Mouse (Mus musculus) cerebellum, postnatal 14 days (tissue): ENCODE data around the gene Taf1a.
A peak's percentile ranks its signal among the peaks of the same experiment; 100 is the strongest.
"Not testable (repeated sequence)": the region's sequence is repeated elsewhere in the genome, so short reads cannot be mapped to it uniquely, and the experiment has no call there.

Experiments
- DNase-seq, 2 experiments: peaks; one replicate each; pipeline ENCODE4 v3.0.0; 2021; ENCODE audit warnings: mixed read lengths in 2 of 2

Gene Taf1a

DNA sequence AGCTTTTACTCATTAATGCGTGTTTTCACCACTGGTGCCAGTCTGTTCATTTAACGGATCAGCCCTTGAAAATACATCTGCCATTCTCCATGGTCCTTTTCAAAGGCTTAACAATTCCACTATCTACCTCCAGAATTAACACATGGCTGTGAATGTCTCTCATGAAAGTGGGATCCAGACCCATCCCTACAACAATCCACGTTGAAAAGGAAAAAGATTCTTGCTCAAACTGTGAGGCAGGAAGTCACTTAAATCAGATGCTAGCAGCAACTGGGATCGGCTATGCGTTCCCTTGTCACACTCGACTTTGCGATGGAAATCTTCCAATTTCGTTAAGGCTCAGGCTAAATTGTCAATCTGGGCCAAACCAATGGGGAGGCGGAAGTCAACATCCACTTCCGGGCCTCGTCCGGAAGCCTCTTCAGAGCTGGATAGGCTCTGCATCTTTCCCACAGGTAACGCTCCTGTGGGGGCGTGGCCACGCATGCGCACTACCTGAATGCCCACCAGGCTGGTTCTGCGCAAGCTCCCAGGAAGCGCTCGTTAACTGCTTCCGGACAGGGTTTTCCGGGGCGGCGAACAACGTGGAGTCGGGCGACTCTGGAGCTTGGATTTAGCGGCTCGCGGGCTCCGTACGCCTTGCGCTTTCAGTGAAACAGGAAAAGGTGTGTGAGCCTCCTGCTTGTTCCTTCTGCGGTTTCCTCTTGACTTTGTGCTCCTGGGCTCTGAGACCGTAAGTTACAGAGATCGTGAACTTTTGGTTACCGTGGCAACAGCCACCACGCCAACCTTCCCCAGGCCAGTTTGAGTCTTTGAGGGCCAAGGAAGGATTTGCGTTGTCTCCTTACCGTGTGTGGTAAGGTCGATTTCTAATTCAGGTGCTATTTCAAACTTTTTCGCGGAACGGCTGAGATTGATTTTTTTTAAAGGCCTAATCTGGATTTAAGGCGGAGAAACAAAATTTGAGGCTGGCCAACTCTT lies at the start of gene Taf1a:
Gene Taf1a, plus strand, starts transcription at position 556 of the 981 bp plus-strand sequence.
- DNase-seq = peak; percentile 95 to 96

DNA sequence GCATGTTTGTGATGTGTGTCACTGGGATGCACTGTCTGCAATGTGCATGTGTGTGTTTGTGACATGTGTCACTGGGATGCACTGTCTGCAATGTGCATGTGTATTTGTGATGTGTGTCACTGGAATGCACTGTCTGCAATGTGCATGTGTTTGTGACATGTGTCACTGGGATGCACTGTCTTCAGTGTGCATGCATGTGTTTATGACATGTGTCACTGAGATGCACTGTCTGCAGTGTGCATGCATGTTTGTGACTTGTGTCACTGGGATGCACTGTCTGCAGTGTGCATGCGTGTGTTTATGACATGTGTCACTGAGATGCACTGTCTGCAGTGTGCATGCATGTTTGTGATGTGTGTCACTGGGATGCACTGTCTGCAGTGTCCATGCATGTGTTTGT lies 45.9 kb upstream of the Taf1a start:
- not testable (repeated sequence) for DNase-seq

DNA sequence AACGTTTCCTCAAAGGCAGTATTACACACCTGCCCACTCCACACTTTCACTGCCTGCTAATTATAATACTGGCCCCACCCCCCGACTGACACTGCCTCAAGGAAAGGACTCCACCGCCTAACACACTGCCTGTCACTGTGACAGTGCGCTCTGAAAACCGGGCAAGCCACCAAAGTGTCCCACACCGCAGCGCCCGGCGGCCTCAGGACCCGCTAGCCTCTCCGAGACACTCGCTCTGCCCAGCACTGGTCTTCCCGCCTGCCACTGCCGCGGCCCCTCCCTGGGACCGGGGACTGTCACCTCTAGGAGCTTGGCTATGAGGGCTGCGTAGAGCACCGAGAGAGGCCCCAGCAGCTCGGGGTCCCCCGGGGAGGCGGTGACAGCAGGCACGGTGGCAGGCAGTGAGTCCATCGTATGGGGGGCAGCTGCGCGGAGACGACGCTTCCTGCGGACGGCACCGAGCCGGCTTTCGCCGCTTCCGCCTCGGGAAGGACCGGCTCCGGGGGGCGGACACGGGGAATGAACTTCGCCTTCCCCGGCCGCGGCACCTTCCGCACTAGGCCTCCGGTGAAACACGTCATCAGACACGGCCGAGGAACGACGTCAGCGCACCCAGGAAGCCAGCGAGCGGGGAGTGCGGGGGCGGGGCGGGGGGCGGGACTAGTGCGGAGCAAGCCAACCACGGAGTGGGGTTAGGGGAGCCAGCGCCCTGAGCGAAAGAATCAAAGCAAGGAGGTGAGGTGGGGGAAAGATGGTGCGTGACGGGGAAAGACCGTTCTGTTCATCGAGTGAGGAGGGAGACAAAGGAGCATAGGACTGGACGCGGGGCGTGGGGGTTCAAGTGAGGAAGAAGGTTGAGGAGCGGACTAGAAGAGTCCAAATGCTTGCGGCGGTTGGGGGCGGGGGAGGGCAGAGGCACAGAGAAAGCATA lies 43.6 kb upstream of the Taf1a start:
- DNase-seq = peak; percentile 90 to 91

DNA sequence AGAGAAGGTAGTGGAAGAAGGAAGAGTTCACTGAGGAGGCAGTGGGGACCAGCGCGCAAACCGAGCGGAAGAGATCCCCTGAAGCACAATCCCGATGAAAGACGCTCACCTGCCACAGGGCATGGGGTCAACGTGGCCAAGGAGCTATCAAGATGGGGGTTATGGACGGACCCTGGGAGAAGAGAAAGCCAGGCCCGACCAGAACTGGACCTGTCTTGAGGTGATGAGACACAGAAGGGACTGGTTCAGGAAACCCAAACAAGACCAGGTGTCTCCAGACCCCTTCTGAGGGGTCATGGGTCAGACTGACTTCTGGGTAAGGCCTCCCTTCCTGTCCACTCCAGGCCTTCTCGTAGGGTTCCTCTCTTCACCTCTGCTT lies 43.0 kb upstream of the Taf1a start:
- no peak for DNase-seq

DNA sequence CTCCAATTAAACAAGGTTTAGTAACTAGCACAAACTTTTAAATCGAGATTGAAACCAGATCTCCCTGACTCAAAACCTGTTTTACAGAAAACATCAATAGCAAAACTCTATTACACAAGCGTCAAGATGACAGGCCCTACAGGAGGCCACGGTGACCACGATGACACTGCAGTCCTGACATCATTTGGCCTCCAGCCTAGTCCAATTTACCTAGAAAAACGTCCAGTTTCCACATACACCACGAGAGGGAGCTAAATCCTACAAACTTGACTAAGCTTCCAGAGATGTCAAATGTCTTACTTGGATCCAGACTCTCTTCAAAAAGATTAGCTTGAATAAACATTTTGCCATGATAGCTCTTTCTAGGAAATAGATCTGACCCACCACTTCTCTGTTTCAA lies 38.9 kb upstream of the Taf1a start:
- peak; percentile 83 to 87 for DNase-seq

DNA sequence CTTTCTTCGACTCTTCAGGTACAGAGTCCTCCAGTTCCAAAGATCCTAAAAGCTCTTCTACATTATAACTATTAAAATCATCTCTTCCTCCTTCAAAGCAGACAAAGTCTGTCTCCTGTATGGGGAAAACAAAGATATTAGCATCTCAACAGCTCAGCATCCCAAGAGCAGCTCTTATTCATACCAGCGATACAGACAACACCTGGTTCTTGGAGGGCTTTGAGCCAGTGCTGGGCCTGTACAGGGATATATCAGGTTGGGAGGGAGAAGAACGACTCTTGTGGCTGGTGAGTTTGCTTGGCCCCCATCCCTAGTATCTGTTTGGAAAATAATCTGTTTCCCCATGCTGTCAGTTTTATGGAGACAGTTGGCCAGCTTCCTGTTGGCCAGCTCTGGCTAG lies 29.9 kb upstream of the Taf1a start:
- no peak for DNase-seq

DNA sequence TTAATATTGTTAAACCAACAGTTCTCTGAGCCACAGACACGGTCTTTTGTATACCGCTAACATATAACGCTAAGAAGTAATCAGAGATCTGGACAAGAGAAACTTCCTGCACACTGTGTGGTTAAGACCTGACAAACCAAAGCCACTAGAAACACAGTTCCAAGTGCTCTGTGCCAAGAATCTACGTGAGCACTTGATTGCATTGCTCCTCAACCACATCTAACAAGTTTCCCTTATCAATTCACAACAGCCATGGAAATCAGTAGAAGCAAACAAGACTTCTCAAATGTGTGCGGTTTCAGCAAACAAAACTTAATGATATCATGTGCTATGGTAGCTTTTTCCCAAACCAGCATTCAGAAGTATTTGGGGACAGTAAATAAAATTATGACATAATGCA lies 26.5 kb upstream of the Taf1a start:
- DNase-seq = no peak

DNA sequence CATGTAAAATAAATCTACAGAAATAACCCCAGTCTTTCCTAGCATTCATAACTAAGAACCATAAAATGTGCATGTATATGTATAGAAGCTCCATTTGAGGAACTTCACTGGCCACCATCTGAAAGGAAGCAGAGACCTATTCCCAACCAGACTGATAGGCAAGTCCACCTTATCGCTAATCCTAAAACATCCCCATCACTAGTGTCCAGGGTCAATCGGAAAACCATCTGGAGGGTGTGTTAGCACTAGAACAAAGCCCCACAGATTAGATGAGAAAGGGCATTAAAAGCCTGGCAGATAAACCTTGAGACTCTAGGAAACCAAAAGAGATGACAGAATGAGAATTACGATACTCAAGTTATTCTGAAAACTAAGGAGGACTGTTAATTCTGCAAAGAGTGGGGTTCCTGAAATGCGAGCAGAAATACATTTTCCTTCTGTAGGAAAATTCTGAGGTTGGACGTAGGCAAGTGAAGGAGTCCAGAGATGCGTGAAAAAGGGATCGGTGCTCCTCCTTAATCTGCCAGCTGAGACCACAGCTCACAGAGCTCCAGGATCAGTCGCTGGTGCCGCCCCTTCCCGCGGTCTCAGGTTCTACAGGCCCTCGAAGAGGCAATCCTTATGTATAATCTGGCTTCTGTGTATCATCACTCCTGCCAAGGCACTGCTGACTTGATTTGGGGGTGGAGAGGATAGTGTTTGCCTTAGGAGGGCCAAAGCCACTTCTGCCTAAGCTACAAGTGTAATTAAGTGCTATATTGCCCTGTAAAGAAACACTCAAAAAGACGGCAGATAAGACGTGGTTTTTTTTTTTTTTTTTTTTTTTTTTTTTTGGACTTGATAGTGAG lies 25.8 kb upstream of the Taf1a start:
- no peak for DNase-seq

DNA sequence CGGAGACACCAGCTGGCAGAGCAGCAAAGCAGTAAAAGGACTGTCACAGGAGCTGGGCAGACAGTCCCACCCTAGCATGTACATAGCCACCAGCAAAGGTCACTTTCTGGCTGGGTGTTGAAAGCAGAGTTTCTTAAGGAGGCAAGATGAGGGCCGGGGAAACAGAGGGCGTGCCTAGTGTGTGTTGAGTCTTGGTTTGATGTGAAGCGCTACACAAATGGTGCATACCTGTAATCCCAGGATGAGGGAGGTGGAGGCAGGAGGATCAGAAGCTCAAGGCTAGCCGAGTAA lies 25.3 kb upstream of the Taf1a start:
- DNase-seq = no peak

DNA sequence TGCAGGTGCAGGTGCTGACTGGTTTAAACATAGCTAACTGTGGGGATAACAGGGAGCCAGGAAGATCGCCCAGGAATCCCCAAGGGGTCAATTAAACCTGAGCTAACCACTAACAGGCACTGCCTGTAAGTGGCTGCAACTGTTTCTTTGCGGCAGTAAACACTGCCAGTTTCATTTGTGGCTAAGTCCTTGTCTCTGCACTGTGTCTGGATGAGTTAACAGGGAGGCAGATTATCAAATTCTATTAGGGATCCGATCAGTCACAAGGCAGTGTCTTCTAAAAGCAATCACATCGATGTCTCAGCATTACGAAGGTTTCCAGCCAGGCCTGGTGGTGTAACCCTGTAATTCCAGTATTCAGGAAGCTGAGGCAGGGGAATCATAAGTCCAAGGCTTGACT lies 22.4 kb upstream of the Taf1a start:
- no peak for DNase-seq

DNA sequence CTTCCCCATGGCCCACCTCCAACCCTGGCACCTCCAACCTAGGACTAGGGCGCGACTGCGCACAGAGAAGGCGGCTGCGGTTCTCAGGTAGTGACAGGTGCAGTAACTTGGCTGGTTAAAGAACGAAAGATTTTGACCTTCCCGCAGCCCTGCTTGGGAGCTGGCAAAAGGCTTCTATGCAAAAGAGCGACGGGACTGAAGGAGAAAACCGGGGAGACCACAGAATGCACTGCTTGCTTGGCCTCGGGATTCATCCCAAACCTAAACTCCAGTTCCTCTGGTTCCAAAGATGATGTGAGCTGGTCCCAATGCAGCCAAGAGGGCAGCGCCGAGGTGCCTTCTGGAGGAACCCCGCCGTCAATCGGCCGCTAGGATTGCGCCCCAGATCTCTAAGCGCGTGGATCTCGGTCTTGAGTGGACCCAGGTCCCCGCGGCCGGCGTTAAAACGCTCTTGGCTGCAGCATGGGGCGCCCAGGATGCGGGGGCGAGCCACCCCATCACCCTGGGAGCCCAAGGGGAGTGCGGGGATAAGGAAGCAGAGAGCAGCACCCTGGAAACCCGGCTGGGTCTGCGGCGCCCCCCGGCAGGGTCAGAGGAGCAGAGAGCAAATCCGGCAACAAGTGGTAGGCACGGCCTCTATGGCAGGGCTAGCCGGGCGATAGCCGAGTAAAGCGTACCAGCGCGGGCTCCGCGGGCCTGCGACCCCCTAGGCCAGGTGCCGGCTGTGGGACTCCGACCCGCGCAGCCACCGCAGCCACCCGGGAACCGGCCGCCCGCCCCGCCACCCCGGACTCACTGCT lies 20.0 kb upstream of the Taf1a start:
- DNase-seq = peak; percentile 53 to 56

DNA sequence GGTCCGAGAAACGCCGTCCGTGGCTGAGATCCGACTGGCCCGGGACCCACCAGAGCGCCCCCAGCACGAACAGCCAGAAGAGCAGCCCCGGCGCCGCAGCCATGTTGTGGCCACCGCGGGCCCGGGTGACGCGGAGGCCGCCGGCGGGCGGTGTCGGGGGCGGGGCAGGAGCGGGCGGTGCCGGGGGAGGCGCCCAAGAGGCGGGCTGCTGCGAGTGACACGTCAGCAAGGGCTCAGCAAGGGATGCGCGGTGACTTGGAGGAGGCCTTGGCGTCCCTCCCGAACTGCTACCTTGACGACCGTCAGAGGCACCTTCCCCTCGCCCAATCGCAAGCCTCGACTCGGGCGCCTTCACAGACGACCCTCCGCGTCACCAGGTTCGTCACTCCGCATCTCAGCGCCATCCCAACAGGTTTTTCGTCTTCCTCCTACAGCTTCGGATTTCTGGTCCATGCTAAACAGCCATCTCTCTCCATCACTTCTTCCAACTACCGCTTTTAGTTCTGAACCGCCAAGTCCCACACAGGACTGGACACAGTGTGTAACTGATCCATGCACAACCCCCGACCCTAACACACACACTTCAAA lies 19.3 kb upstream of the Taf1a start, which contains the start of gene Mia3:
Gene Mia3, minus strand, starts transcription at position 127 of the 588 bp plus-strand sequence.
- DNase-seq = peak; percentile 99

DNA sequence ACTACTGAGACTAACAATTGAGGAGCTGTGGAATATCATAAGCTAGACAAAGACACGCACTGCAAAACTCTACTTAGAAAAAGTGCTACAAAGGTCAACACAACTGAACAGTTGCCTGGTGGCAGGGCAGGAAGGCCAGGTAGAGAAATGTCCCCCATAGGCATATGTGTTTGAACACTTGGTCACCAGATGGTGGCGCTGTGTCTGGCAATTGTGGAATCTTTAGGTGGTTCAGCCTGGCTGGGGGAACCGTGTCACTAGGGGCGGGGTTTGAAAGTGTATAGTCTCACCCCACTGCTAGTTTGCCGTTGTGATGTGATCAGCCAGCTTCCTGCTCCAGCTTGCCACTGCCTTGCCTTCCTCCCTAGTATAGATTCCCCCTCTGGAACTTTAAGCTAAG lies 14.1 kb upstream of the Taf1a start:
- DNase-seq = no peak

DNA sequence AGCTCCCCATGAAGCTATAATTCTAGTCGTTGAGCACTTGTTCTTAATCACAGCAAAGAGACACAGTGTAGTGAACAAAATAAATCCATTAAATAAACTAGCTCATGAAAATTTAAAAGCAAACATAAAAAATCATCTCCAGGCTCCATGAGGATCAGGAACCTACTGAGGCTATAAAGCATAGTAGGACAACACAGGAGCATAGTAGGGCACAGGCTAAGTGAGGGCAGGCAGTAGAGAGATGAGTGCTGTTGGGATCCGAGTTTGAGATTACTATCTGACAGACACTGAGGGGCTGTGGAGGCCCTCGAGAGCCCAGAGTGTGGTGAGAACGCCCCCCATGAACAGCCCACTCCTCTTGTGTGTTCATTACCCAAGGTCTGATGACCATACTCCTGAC lies 11.7 kb upstream of the Taf1a start:
- DNase-seq = no peak

DNA sequence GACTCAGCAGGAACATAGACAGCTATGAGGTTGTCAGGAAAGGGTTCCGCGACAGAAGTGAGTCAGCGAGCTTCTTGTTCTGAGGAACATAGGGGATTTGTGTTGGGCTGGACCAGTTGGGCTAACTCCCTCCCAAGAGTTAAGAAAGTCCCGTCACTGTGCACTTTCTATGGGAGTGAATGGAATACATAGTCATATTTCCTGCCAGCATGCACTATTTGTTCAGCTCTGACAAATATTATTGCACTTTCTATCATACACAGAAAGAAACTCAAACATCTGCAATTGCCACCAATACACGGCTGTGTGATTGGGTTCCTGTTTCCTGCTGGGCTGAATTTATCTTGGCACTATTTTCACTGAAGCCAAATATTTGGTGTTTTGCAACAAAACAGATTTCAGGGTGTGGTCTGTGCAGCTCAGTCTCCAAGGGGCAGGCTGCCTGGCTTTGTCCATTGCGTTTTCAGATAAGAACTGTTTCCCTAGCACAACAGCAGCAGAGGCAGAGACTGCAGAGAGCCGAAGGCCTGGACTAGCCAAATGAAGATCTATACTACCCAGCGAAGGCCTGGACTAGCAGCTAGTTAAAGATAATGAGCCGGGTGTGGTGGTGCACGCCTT lies 10.3 kb upstream of the Taf1a start:
- DNase-seq = no peak

DNA sequence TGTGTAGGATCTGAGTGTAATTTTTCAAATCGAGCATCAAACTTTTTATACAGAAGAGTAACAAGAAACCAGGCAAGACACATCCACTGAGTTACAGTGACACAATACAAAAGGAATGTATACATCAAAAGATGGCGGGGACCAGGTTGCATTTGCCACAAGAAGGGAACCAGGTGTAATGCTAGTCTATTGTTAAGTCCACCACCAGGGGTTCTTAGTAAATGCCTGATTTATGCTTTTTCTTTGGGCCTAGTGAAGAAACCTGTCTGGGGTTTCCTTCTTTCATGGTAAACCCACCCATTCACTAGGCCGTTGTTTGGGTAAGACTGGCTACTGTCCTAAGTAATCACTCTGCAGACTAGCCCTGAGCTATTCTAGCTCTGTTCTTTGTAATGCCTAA lies 9.4 kb upstream of the Taf1a start:
- not testable (repeated sequence) for DNase-seq

DNA sequence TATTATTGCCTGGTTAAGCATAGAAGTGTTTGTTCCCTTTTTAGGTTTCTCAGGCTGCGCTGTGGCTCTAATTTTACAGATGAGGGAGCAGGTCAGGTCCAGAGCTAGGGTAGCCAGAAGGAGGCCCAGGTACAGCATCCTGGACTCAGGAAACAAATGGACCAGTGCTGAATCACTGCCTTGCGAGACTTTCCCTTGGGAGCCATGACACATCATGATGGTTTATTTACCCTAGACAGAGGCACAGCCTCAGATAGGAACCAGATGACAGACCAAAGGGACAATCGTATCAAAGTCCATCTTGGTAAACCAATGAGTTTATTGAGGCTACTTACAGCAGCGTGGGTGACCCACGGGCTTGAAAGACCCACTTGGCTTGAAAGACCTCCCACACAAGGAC lies 7.0 kb upstream of the Taf1a start:
- no peak for DNase-seq

DNA sequence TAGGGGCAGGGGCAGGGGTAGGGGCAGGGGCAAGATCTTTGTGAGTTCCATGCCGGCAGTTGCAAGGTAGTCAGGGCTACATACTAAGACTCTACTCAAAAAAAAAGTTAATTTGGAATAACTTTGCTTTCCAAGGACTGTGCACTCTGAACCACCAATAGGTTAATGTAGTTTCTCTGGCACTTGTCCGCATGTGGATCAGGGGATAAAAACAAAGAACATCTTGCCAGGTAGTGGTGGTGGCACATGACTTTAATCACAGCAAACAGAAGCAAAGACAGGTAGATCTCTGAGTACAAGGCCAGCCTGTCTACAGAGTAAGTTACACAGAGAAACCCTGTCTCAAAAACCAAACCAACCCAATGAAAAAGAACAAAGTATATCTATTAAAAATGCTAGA lies 6.2 kb upstream of the Taf1a start:
- DNase-seq = no peak

DNA sequence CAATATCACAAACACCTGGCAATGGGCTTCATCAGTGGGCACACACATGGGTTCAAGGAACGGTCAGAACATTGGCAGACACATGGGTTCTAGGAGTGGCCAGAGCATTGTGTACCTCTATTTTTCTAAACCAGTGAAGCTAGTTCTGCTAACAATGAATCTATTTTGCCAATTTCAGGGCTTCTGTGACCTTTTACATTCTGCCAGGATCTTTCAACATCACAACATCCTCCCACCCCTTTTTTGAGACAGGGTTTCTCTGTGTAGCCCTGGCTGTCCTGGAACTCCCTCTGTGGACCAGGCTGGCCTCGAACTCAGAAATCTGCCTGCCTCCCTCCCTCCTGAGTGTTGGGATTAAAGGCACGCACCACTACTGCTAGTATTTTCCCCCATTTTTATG lies 1.4 kb upstream of the Taf1a start:
- not testable (repeated sequence) for DNase-seq

DNA sequence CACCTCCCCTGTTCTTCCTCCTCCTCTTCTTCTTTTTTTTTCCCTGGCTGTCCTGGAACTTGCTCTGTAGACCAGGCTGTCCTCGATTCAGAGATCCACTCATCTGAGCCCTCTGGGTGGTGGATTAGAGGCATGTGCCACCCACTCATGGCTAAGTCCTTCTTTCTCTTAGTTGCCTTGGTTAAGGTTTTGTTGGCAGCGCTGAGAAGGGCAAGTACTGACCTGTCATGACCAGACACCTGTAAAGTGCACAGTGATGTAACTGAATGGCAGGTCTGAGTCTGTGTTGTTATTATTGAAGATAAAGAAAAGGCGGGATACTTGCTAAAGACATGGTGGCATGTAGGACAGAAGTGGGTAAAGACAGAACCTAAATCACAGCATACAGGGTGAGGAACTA lies 14.6 kb downstream of the Taf1a start:
- no peak for DNase-seq
